Mouse (Mus musculus) CH12.LX (cell line): Measurements from ENCODE around the gene Sgsm2. TPM values are rescaled to one million over a fixed set of nuclear protein-coding genes. Genes with fewer than 3 reads are reported as not detected.

Experiments used
- DNase-seq: peaks from one replicate; pipeline ENCODE4 v3.0.0-alpha.2; 2013; ENCODE audit errors: extremely low read depth
- H3K27ac ChIP-seq: 2 replicates; pipeline ENCODE4 v1.5.1; 2012; ENCODE audit warnings: low read depth, mild to moderate bottlenecking, control low read depth, moderate library complexity; ENCODE audit not compliant: insufficient read depth
- H3K27me3 ChIP-seq: replicated peaks from 2 replicates; pipeline ENCODE3; 2012; ENCODE audit warnings: inconsistent platforms
- H3K36me3 ChIP-seq, 2 experiments: replicated peaks in 1 of 2; 2 replicates each; pipeline versions ENCODE3 to v1.6.1; 2012; ENCODE audit warnings: inconsistent platforms in 1 of 2, low read length in 1 of 2, mild to moderate bottlenecking in 1 of 2, mixed read lengths in 1 of 2, moderate library complexity in 1 of 2; ENCODE audit not compliant: control insufficient read depth in 1 of 2, insufficient read depth in 1 of 2
- H3K4me1 ChIP-seq, 2 experiments: 2 replicates each; pipeline ENCODE4 v1.6.1; 2012; ENCODE audit warnings: inconsistent platforms in 1 of 2, moderate library complexity in 1 of 2; ENCODE audit not compliant: insufficient read depth in 2 of 2, control insufficient read depth in 1 of 2
- H3K4me2 ChIP-seq: 2 replicates; pipeline ENCODE4 v1.6.1; 2012; ENCODE audit warnings: low read depth, mild to moderate bottlenecking, control low read depth; ENCODE audit not compliant: poor library complexity, insufficient read depth, severe bottlenecking
- H3K4me3 ChIP-seq, 3 experiments: fragments of 150-350 bp in 1 of 3; sonication (generic) in 1 of 3; replicated peaks in 1 of 3; 2 replicates each; pipeline versions ENCODE3 to v1.5.1; 2011 to 2012; ENCODE audit warnings: low read depth in 2 of 3, low read length in 2 of 3, mild to moderate bottlenecking in 2 of 3, moderate library complexity in 2 of 3, control low read depth in 1 of 3, improper control_type of control experiment in 1 of 3, inconsistent platforms in 1 of 3, mixed read lengths in 1 of 3; ENCODE audit not compliant: poor library complexity in 1 of 3
- H3K79me2 ChIP-seq: replicated peaks from 2 replicates; pipeline ENCODE4 v1.6.1; 2012; ENCODE audit warnings: mild to moderate bottlenecking, moderate library complexity; ENCODE audit not compliant: control insufficient read depth, poor library complexity, insufficient read depth, severe bottlenecking; ENCODE audit errors: extremely low read depth
- H3K9ac ChIP-seq: 2 replicates; pipeline ENCODE4 v1.6.1; 2012; ENCODE audit warnings: low read depth, mild to moderate bottlenecking, control low read depth, moderate library complexity; ENCODE audit not compliant: insufficient read depth
- H3K9me3 ChIP-seq: replicated peaks from 2 replicates; pipeline ENCODE3; 2012; ENCODE audit warnings: low read length, inconsistent platforms, mixed read lengths
- BHLHE40 ChIP-seq: IDR thresholded peaks from 2 replicates; pipeline ENCODE4 v1.6.1; 2011; ENCODE audit warnings: mild to moderate bottlenecking, low read depth, low read length, improper control_type of control experiment
- CHD1 ChIP-seq: IDR thresholded peaks from 2 replicates; pipeline ENCODE4 v1.6.1; 2012; ENCODE audit warnings: low read depth, low read length, improper control_type of control experiment, inconsistent platforms
- E2F4 ChIP-seq: IDR thresholded peaks from 2 replicates; pipeline ENCODE4 v1.6.1; 2011; ENCODE audit warnings: low read depth, low read length, improper control_type of control experiment; ENCODE audit not compliant: insufficient replicate concordance
- EP300 ChIP-seq: IDR thresholded peaks from 2 replicates; pipeline ENCODE4 v1.6.1; 2011; ENCODE audit warnings: low read length, improper control_type of control experiment
- JUN ChIP-seq: IDR thresholded peaks from 2 replicates; pipeline ENCODE4 v1.6.1; 2011; ENCODE audit warnings: low read depth, mild to moderate bottlenecking, low read length, improper control_type of control experiment, moderate library complexity; ENCODE audit not compliant: insufficient read depth
- JUND ChIP-seq: conservative IDR thresholded peaks from 2 replicates; pipeline ENCODE4 v1.6.1; 2011; ENCODE audit warnings: low read depth, low read length, improper control_type of control experiment
- MXI1 ChIP-seq: IDR thresholded peaks from 2 replicates; pipeline ENCODE4 v1.6.1; 2011; ENCODE audit warnings: mild to moderate bottlenecking, low read depth, low read length, improper control_type of control experiment
- MYC ChIP-seq: IDR thresholded peaks from 2 replicates; pipeline ENCODE4 v1.6.1; 2011; ENCODE audit warnings: low read depth, mild to moderate bottlenecking, improper control_type of control experiment, low read length
- NELFE ChIP-seq: IDR thresholded peaks from 2 replicates; pipeline ENCODE4 v1.6.1; 2011; ENCODE audit warnings: low read depth, low read length, improper control_type of control experiment
- UBTF ChIP-seq: IDR thresholded peaks from 2 replicates; pipeline ENCODE4 v1.6.1; 2012; ENCODE audit warnings: low read depth, mild to moderate bottlenecking, inconsistent platforms, low read length, improper control_type of control experiment, moderate library complexity
- USF1 ChIP-seq: IDR thresholded peaks from 2 replicates; pipeline ENCODE4 v1.6.1; 2014; ENCODE audit warnings: low read depth, mild to moderate bottlenecking, inconsistent platforms, low read length, improper control_type of control experiment
- USF2 ChIP-seq: conservative IDR thresholded peaks from 2 replicates; pipeline ENCODE4 v1.6.1; 2011; ENCODE audit warnings: low read depth, low read length, improper control_type of control experiment
- dilution Hi-C: fragments of 300-500 bp; cut with MboI; formaldehyde crosslinking; loops from 2 replicates; pipeline ENCODE4 v1.14.3; 2020; ENCODE audit warnings: low sequenced_read_pairs; ENCODE audit not compliant: extremely low pct_unique_long_range_greater_than_20kb, extremely low pct_ligation_motif_present
- in situ Hi-C: fragments of 300-500 bp; cut with MboI; formaldehyde crosslinking; loops from 3 replicates; pipeline ENCODE4 v1.14.3; 2019; ENCODE audit warnings: low sequenced_read_pairs, low pct_ligation_motif_present, low pct_unique_long_range_greater_than_20kb, mixed read lengths
- polyA plus RNA-seq: library from polyadenylated mRNA; unstranded; fragments of >175 nt; gene quantifications from 2 replicates; pipeline ENCODE4 v1.2.1, GENCODE M21; 2012; ENCODE audit warnings: low read depth; ENCODE audit not compliant: insufficient read length
- total RNA-seq, 2 experiments: library from RNA; depleted of rRNA; stranded (reverse); fragments of 300-350 nt in 1 of 2; fragments of >200 nt in 1 of 2; gene quantifications; 2 replicates each; pipeline ENCODE4 v1.2.3; 2012 to 2014

The Sgsm2 gene
- total and polyA plus RNA-seq, 3 experiments, result 0.75 to 3.8 (median 3.1) TPM

- Histone ChIP-seq H3K79me2 (no peaks in the 10 kb centered on the region), H3K4me1 (peaks cover 24 to 43% of the 10 kb centered on the region in 2 experiments), H3K4me3 (no peak overlapping the region), H3K4me2 (no peak overlapping the region), H3K27me3 (no peaks in the 10 kb centered on the region), H3K9me3 (peaks cover 7% of the 10 kb centered on the region), H3K36me3 (peaks cover 37 to 77% of the 10 kb centered on the region in 2 experiments), H3K9ac (no peak overlapping the region), H3K27ac (no peak overlapping the region)
- in situ Hi-C loops (loop anchor here (25.0 kb wide), 1 partner anchor 454 kb away; no protein-coding TSS in a partner anchor), dilution Hi-C loops (no loop called here)
- DNase-seq, result no peak
- no peak for TF ChIP-seq USF1
- TF ChIP-seq BHLHE40, result no peak
- no peak for TF ChIP-seq NELFE
These were observed 55.5 kb downstream of the Sgsm2 start for GRCm38 (mm10) chr11:74841366-74841765.

- TF ChIP-seq E2F4 (no peak), JUN (no peak), EP300 (no peak), JUND (no peak), USF2 (no peak), UBTF (no peak), MXI1 (no peak), CHD1 (no peak), MYC (no peak)
- TF ChIP-seq, all 38 proteins: peak for 0
- H3K4me3 ChIP-seq, result no peak overlapping the region
- H3K27ac ChIP-seq, result no peak overlapping the region
- DNase-seq, result no peak
- H3K27me3 ChIP-seq, result no peaks in the 10 kb centered on the region
- H3K79me2 ChIP-seq, result no peaks in the 10 kb centered on the region
- no peak overlapping the region for H3K4me2 ChIP-seq
- dilution Hi-C loops, result no loop called here
- in situ Hi-C loops, result loop anchor here (25.0 kb wide), 1 partner anchor 453 kb away; no protein-coding TSS in a partner anchor
- H3K4me1 ChIP-seq, result peaks cover 24 to 49% of the 10 kb centered on the region in 2 experiments
- no peak overlapping the region for H3K9ac ChIP-seq
- H3K36me3 ChIP-seq, result peaks cover 38 to 77% of the 10 kb centered on the region in 2 experiments
- H3K9me3 ChIP-seq, result peaks cover 6% of the 10 kb centered on the region
These were observed 56.1 kb downstream of the Sgsm2 start for GRCm38 (mm10) chr11:74840739-74841138.
